Mouse (Mus musculus) thymus, adult 2 months (tissue): ENCODE results near the gene Baz2b. TPM values are rescaled to one million over a fixed set of nuclear protein-coding genes. Genes with fewer than 3 reads are reported as not detected.

ENCODE experiments used
- DNase-seq: peaks from one replicate; pipeline ENCODE4 v3.0.0; 2021
- H3K27ac ChIP-seq: fragments of 200-500 bp; 2 replicates; pipeline ENCODE4 v1.5.1; 2012; ENCODE audit warnings: low read length, control low read depth; ENCODE audit not compliant: control insufficient read depth, insufficient read depth
- H3K27me3 ChIP-seq: fragments of 200-500 bp; 2 replicates; pipeline ENCODE4 v1.6.1; 2012; ENCODE audit warnings: mild to moderate bottlenecking, low read length, moderate library complexity, mixed read lengths; ENCODE audit not compliant: control insufficient read depth, insufficient read depth
- H3K36me3 ChIP-seq: fragments of 200-500 bp; 2 replicates; pipeline ENCODE4 v1.6.1; 2012; ENCODE audit warnings: mild to moderate bottlenecking, low read length, moderate library complexity; ENCODE audit not compliant: control insufficient read depth, insufficient read depth
- H3K4me1 ChIP-seq: fragments of 200-500 bp; replicated peaks from 2 replicates; pipeline ENCODE4 v1.6.1; 2012; ENCODE audit warnings: low read length; ENCODE audit not compliant: control insufficient read depth, insufficient read depth
- H3K4me3 ChIP-seq: fragments of 200-500 bp; 2 replicates; pipeline ENCODE4 v1.5.1; 2012; ENCODE audit warnings: mild to moderate bottlenecking, low read length, control low read depth, moderate library complexity; ENCODE audit not compliant: control insufficient read depth, insufficient read depth
- CTCF ChIP-seq: fragments of 200-500 bp; IDR thresholded peaks from 2 replicates; pipeline ENCODE4 v1.5.1; 2012; ENCODE audit warnings: mild to moderate bottlenecking, control low read depth, low read length, moderate library complexity, borderline replicate concordance; ENCODE audit not compliant: control insufficient read depth, poor library complexity, insufficient read depth; ENCODE audit errors: extremely low read depth
- POLR2A ChIP-seq: fragments of 200-500 bp; IDR thresholded peaks from 2 replicates; pipeline ENCODE4 v1.6.1; 2012; ENCODE audit warnings: mild to moderate bottlenecking, low read length, control low read depth, moderate library complexity; ENCODE audit not compliant: control insufficient read depth, poor library complexity, insufficient read depth; ENCODE audit errors: extremely low read depth
- WGBS: fragments of 180-500 bp; shearing (Covaris S2); methylation state at CpG from one replicate; pipeline ENCODE4 v1.1.7; 2018; 5-methylcytosine and 5-hydroxymethylcytosine counted together
- polyA plus RNA-seq: library from polyadenylated mRNA; depleted of rRNA; stranded (reverse); fragments of >200 nt; gene quantifications from 2 replicates; pipeline ENCODE4 v1.2.3, GENCODE M21; 2012

The Baz2b gene
- polyA plus RNA-seq, 1 experiment, result 25.9 TPM

DNA sequence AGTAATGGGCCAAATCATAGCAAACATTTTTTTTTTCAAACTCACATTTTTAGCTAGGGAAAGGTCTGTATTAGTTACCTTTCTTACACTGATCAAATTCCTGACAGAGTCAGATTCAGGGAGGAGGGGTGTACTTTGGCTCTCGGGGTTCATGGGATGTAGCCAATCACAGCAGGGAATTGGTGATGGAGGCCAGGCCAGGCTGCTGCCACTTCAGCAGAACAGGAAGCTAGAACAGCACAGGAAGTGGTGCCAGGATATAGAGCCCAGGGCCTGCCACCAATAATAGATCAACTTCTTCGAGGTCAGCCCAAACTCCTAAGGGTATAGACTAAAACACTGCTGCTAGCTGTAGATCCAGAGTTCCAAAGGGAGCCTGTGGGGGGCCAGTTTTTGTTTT, 76.6 kb downstream of the Baz2b start:
- Histone ChIP-seq H3K27me3 (no peaks in the 10 kb centered on the region), H3K27ac (no peak overlapping the region), H3K4me1 (peaks cover 6% of the 10 kb centered on the region; the same call in 1 of the 2 replicates), H3K4me3 (no peak overlapping the region), H3K36me3 (no peaks in the 10 kb centered on the region)
- no peak for TF ChIP-seq CTCF
- TF ChIP-seq POLR2A, result no peak
- 48% methylated on average over 2 of the region's 2 CpGs for WGBS
- no peak for DNase-seq

GRCm38 (mm10) chr2:60132269-60133042, 77.2 kb downstream of the Baz2b start:
- TF ChIP-seq POLR2A, result no peak
- no peak for TF ChIP-seq CTCF
- no peak overlapping the region for H3K27ac ChIP-seq
- H3K36me3 ChIP-seq, result no peaks in the 10 kb centered on the region
- peaks cover 6% of the 10 kb centered on the region; the same call in 1 of the 2 replicates for H3K4me1 ChIP-seq
- H3K4me3 ChIP-seq, result no peak overlapping the region
- 90% methylated on average over 10 of the region's 10 CpGs for WGBS
- no peaks in the 10 kb centered on the region for H3K27me3 ChIP-seq
- DNase-seq, result no peak

GRCm38 (mm10) chr2:60128631-60129030, 81.0 kb downstream of the Baz2b start:
- no peak for DNase-seq
- Histone ChIP-seq H3K27ac (no peak overlapping the region), H3K4me1 (peaks cover 6% of the 10 kb centered on the region; the same call in 1 of the 2 replicates), H3K4me3 (no peak overlapping the region), H3K36me3 (no peaks in the 10 kb centered on the region), H3K27me3 (no peaks in the 10 kb centered on the region)
- TF ChIP-seq CTCF (no peak), POLR2A (no peak)
- WGBS, result 95% methylated on average over 7 of the region's 7 CpGs

DNA sequence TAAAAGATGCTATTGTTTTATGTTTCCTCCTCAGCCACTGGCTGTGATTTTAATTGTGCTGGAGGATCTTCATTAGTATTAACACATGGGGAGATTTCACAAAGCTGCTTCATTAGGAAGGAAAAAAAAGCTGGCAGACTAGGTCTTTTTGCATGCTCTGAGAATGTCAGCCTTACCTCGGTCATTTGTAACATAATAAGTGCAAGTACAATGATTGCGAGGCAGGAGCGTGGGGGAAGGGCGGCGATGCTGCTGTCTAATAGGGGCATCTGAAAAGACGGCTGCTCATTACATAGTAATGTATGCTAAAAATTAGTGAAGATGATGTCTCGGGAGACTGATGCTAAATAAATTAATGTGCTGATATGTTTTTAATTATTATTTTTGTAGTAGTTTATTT, 82.8 kb downstream of the Baz2b start:
- 92% methylated on average over 7 of the region's 7 CpGs for WGBS
- no peak overlapping the region for H3K27ac ChIP-seq
- no peaks in the 10 kb centered on the region for H3K27me3 ChIP-seq
- no peak overlapping the region for H3K4me3 ChIP-seq
- TF ChIP-seq POLR2A (no peak), CTCF (no peak)
- no peaks in the 10 kb centered on the region for H3K36me3 ChIP-seq
- no peaks in the 10 kb centered on the region for H3K4me1 ChIP-seq
- no peak for DNase-seq

DNA sequence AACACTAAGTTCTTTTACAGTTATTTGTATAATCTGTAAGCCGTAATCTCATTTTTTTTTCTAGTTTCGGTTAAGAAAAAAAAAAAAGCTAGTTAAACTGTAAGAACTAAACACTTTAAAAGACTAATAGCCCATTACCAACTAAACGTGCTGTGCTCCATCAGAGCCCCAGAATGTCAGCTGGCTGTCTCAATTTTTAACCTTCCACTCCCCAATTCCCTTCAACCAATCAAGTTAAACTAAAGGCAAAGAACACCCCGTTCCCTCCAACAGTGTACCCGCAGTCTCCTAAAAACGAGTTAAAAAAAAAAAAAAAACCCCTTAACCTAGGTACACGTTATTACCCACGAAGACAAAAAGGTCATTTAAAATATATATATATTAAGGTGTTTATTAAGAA, 83.3 kb downstream of the Baz2b start:
- DNase-seq, result no peak

DNA sequence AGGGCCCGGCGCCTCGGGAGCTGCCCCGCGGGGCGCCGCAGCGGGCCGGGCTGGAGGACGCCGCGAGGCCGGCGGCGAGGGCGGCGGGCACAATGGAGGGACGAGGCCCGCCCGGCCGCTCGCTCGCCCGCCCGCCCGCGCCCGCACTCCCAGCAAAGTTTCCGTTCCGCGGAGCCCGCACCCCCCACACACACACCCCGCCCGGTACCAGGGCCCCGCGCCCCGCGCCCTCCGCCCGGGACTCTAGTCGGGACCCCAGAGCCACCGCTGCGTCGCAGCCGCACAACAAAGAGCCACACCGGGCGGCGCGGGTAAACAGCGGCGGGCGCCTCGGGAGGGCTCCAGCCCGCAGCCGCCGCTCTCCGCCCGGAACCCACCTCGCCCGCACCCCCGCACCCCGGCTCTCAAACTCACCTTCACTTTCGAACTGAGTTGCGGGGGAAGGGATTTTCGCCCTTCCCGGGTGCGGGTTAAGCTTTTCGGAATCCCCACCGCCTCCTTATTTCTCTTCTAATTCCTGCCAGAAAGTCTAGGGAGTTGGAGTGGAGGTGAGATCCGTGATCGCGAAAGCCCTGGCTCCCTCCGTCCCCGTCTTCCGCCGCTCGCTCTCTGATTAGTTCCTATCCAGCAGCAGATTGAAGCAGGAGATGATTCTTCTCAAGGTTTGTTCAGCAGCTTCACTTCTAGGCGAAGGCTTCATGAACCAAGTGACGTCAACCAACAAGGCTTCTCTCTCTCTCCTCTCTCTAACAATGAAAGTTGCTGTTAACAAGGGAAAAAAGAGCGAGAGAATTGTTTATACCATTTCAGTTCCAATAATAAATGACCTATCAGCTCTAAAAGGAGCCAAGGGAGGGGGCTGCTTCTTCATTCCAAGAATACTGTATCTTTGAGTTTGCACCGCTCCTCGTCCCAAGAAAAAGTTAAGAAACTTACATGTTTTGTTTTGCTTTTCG, 84.3 kb downstream of the Baz2b start:
- DNase-seq, result peak; percentile 68
- no peaks in the 10 kb centered on the region for H3K36me3 ChIP-seq
- peak overlapping the region; percentile 90 for H3K27ac ChIP-seq
- peak overlapping the region; percentile 100 for H3K4me3 ChIP-seq
- TF ChIP-seq POLR2A, result peak; percentile 42; the same call in 1 of the 2 replicates
- TF ChIP-seq CTCF, result peak; percentile 11; the same call in 1 of the 2 replicates
- H3K27me3 ChIP-seq, result no peaks in the 10 kb centered on the region
- no peaks in the 10 kb centered on the region; the same call in 1 of the 2 replicates for H3K4me1 ChIP-seq
- WGBS, result 7% methylated on average over 70 of the region's 83 CpGs

More for the DNA sequence above, 83.3 kb downstream of the Baz2b start:
- no peak overlapping the region for H3K4me3 ChIP-seq
- H3K27ac ChIP-seq, result no peak overlapping the region
- H3K36me3 ChIP-seq, result no peaks in the 10 kb centered on the region
- H3K4me1 ChIP-seq, result no peaks in the 10 kb centered on the region; the same call in 1 of the 2 replicates
- 14% methylated on average over 8 of the region's 8 CpGs for WGBS
- no peaks in the 10 kb centered on the region for H3K27me3 ChIP-seq
- TF ChIP-seq POLR2A (no peak), CTCF (no peak)
